Mouse (Mus musculus) ES-E14 (cell line): Measurements from ENCODE around the gene 2810459M11Rik.

Experiments used
- HCFC1 ChIP-seq: IDR thresholded peaks from 2 replicates; pipeline ENCODE4 v1.6.1; 2012; ENCODE audit warnings: low read length, inconsistent platforms, borderline replicate concordance; ENCODE audit not compliant: insufficient read depth
- MAFK ChIP-seq: IDR thresholded peaks from 2 replicates; pipeline ENCODE4 v1.6.1; 2014; ENCODE audit warnings: mild to moderate bottlenecking, low read depth, low read length, inconsistent platforms; ENCODE audit not compliant: insufficient read depth

DNA sequence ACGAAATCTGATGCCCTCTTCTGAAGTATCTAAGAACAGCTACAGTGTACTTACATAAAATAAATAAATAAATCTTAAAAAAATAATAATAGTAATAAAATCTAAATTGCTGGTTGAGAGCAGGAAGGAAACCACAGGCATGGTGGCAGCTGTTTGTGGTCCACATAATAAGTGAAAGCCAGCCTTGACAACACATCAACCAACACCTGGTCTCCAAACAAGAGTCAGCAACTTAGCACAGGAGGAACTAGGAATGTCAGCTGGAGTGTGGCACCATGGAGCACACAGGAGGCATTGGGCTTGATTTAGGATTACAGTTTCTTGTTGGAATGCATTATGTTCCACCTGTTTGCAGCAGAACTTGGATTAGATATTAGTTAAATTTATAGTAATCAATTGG is 59.4 kb downstream of the 2810459M11Rik start:
- TF ChIP-seq MAFK (no peak), HCFC1 (no peak)
